Mouse (Mus musculus) intestine, embryonic 16.5 days (tissue): ENCODE measurements around the gene Smg7. TPM values are rescaled to one million over a fixed set of nuclear protein-coding genes. Genes with fewer than 3 reads are reported as not detected.
A peak's percentile ranks its signal among the peaks of the same experiment; 100 is the strongest.

Source experiments
- ATAC-seq: fragments of 200-750 bp; cut with Nextera tagmentation; 2 replicates; pipeline ENCODE4 v1.8.0; 2017; ENCODE audit warnings: moderate TSS enrichment, moderate library complexity
- H3K27ac ChIP-seq: fragments of 300-500 bp; sonication (generic); 2 replicates; pipeline ENCODE4 v1.5.1; 2014; ENCODE audit warnings: mild to moderate bottlenecking, low read length
- H3K27me3 ChIP-seq: fragments of 300-500 bp; sonication (generic); replicated peaks from 2 replicates; pipeline ENCODE4 v1.6.1; 2014; ENCODE audit warnings: low read length, control low read depth, mixed read lengths; ENCODE audit not compliant: control insufficient read depth, insufficient read depth
- H3K36me3 ChIP-seq: fragments of 300-500 bp; sonication (generic); 2 replicates; pipeline ENCODE4 v1.6.1; 2014; ENCODE audit warnings: low read length, control low read depth; ENCODE audit not compliant: control insufficient read depth, insufficient read depth
- H3K4me1 ChIP-seq: fragments of 300-500 bp; sonication (generic); 2 replicates; pipeline ENCODE4 v1.6.1; 2014; ENCODE audit warnings: low read length, control low read depth, mixed read lengths; ENCODE audit not compliant: control insufficient read depth, insufficient read depth
- H3K4me2 ChIP-seq: fragments of 300-500 bp; sonication (generic); 2 replicates; pipeline ENCODE4 v1.6.1; 2014; ENCODE audit warnings: low read depth, low read length, control low read depth
- H3K4me3 ChIP-seq: fragments of 300-500 bp; sonication (generic); 2 replicates; pipeline ENCODE4 v1.5.1; 2014; ENCODE audit warnings: mild to moderate bottlenecking, low read length
- H3K9ac ChIP-seq: fragments of 300-500 bp; sonication (generic); 2 replicates; pipeline ENCODE4 v1.6.1; 2014; ENCODE audit warnings: low read depth, low read length
- H3K9me3 ChIP-seq: fragments of 300-500 bp; sonication (generic); 2 replicates; pipeline ENCODE4 v1.6.1; 2016; ENCODE audit warnings: low read length, control low read depth; ENCODE audit not compliant: control insufficient read depth
- WGBS: fragments of 180-500 bp; shearing (Covaris S2); extraction: QIAGEN DNeasy Blood & Tissue Kit; methylation state at CpG from one replicate; pipeline ENCODE4 v1.1.7; 2014; 5-methylcytosine and 5-hydroxymethylcytosine counted together
- polyA plus RNA-seq: library from polyadenylated mRNA; unstranded; fragments of >200 nt; fragmentation: Nextera tagmentation; extraction: Ambion mirVana; gene quantifications from 2 replicates; pipeline ENCODE4 v1.2.1, GENCODE M21; 2015

Smg7 gene
- polyA plus RNA-seq, 1 experiment from 2014 or later: 17.8 TPM

DNA sequence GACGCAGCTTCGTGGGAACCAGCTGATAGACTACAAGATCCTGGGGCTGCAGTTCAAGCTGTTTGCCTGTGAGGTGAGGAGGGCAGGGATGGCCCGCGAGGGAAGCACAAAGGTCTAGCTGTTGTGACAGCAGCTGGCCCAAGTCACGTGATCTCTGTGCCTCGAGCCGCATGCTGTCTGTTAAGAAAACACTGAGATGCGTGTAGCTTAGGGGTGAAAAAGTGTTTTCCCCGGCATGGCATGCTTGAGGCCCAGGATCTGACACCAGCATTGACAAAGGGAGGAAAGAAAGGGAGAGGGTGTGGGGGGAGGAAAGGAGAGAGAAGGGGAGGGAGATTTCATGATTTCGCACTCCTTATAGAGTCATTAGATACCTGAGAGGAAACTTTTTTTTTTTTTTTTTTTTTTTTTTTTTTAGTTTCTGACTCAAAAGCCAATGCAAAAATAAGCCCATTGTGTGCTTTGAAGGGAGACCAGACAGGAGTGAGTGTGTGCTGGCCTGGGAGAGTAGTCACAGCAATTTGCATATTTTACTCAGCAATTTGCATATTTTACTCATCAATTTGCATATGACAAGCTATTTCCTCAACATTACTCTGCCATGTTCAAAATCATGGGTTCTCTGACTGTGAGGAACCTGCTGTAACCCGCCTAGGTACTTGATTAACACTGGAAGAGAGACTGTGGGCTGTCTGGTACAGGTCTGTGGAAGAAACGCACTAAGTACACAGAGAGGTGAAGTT is 85.2 kb downstream of the Smg7 start:
- H3K4me1 ChIP-seq: peaks cover 10% of the 10 kb centered on the region; the same call in 1 of the 2 replicates
- H3K4me2 ChIP-seq: no peak overlapping the region
- no peaks in the 10 kb centered on the region for H3K9me3 ChIP-seq
- H3K27ac ChIP-seq: no peak overlapping the region
- H3K9ac ChIP-seq: no peak overlapping the region
- peak; percentile 60 for ATAC-seq
- no peaks in the 10 kb centered on the region for H3K27me3 ChIP-seq
- H3K4me3 ChIP-seq: no peak overlapping the region
- H3K36me3 ChIP-seq: no peaks in the 10 kb centered on the region
- 31% methylated on average over 12 of the region's 12 CpGs for WGBS

DNA sequence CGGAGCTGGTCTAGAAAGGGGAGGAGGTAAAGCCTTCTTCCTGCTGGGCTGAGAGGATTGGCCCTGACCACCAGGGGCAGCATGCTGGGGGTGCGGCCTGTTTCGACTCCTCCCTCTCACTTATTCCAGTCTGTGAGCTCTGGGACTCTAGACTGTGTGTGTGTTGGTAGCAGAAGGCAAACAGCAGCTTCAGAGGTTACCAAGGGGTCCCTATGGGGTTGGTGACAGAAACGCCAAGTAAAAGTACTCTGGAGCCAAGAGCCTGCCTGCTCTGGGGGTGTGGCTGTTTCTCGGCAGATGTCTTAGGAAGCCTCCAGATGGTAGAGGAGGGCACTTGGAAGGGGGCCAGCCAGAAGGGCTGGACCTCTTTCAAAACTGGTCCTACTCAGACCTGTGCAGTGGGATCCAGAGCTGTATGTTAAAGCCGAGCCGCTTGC is 87.2 kb downstream of the Smg7 start:
- Histone ChIP-seq H3K9ac (peak overlapping the region; percentile 4; the same call in 1 of the 2 replicates), H3K27me3 (no peaks in the 10 kb centered on the region), H3K4me2 (peak overlapping the region; percentile 26; the same call in 1 of the 2 replicates), H3K9me3 (no peaks in the 10 kb centered on the region), H3K4me3 (no peak overlapping the region), H3K4me1 (peaks cover 10% of the 10 kb centered on the region; the same call in 1 of the 2 replicates), H3K27ac (no peak overlapping the region), H3K36me3 (no peaks in the 10 kb centered on the region)
- 33% methylated on average over 7 of the region's 7 CpGs for WGBS
- ATAC-seq: peak; percentile 83

DNA sequence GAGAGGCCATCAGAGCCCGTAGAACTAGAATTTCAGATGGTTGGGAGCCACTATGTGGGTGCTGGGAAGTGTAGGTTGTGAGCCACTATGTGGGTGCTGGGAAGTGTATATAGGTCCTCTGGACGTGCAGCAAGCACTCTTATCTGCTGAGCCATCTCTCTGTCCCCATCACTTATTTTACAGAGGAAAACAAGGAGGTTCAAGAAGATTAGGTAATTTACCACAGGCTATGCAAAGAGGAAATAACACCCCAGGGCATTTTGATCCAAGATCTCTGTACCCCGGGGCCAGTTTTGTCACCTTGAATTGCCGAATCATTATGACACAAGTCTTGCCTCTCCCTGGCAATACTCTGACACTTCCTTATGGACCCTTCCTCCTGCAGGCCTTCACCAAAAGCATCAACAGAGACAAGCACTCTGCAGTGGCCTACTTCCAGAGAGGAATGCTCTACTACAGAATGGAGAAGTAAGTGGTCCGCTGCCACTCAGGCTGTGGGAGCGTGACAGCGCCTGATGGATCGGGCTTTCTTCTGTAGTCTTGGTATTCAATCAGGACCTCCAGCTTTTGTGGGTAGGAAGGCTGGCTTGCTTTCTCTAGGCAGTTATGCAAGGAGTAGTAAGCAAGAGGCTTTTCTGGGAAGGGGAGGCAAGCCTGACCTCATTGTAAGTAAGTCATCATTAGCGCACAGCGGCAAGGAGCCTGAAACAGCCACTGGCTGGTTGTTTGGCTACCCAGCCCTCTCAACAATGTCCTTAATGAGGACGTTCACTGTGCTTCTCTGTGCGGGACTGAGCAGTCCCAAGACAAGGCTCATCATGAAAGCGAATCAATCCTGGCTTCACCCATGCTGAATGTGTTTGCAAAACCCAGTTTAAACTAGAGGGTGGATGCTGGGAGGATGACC is 91.7 kb downstream of the Smg7 start:
- 74% methylated on average over 13 of the region's 13 CpGs for WGBS
- no peak overlapping the region for H3K4me3 ChIP-seq
- no peaks in the 10 kb centered on the region for H3K36me3 ChIP-seq
- no peak overlapping the region for H3K4me2 ChIP-seq
- no peak for ATAC-seq
- peaks cover 19% of the 10 kb centered on the region for H3K4me1 ChIP-seq
- H3K27ac ChIP-seq: no peak overlapping the region
- no peaks in the 10 kb centered on the region for H3K9me3 ChIP-seq
- H3K27me3 ChIP-seq: no peaks in the 10 kb centered on the region
- H3K9ac ChIP-seq: no peak overlapping the region

DNA sequence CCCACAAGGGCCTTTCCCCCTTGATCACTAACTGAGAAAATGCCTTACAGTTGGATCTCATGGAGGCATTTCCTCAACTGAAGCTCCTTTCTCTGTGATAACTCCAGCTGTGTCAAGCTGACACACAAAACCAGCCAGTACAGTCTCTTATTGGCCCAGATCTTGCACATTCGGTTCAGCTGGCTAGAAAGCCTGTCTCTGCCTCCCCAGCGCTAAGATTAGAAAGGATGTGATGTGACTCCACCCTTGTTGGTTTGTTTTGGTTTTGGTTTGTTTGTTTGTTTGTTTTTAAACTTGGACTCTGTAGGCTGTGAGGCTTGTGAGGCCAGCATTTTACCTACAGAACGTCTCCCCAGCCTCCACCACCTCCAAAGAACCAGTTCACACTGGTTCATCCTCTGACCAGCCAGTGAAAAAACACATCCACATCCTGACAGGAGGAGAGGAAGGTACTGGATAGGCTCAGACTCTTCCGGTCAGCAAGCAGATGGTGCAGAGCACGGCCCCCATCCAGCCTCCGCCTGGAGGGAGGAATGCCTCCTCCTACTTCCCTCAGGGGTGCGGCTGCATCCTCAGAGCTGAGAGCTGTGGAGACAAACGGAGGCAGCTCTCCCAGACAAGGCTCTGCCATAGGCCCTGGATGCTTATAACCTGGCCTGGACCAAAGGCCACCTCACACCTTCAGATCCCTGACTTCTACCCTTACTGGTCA is 92.7 kb downstream of the Smg7 start:
- Histone ChIP-seq H3K9me3 (no peaks in the 10 kb centered on the region), H3K4me3 (no peak overlapping the region), H3K27me3 (no peaks in the 10 kb centered on the region), H3K4me2 (no peak overlapping the region), H3K27ac (peak overlapping the region; percentile 7; the same call in 1 of the 2 replicates), H3K9ac (no peak overlapping the region), H3K4me1 (peaks cover 9% of the 10 kb centered on the region), H3K36me3 (no peaks in the 10 kb centered on the region)
- 31% methylated on average over 8 of the region's 8 CpGs for WGBS
- peak; percentile 42; the same call in 1 of the 2 replicates for ATAC-seq

DNA sequence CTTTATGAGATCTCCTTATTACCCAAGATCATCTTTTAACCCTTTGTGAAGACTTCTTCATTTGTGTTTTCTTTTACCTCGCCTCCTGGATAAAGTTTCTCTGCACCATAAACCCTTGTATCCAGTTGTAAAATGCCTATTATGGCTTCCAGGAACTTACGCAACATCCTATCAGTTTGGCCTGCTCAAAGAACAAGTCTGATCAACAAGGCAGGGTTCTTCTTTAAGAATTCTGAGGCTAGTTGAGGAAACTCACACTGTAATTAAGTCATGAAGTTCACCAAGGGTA is 94.1 kb downstream of the Smg7 start:
- peak overlapping the region; percentile 93 for H3K27ac ChIP-seq
- H3K4me2 ChIP-seq: peak overlapping the region; percentile 9; the same call in 1 of the 2 replicates
- H3K4me3 ChIP-seq: no peak overlapping the region
- no peak for ATAC-seq
- H3K9ac ChIP-seq: no peak overlapping the region
- no peaks in the 10 kb centered on the region for H3K36me3 ChIP-seq
- no peaks in the 10 kb centered on the region for H3K9me3 ChIP-seq
- H3K4me1 ChIP-seq: peaks cover 9% of the 10 kb centered on the region
- 63% methylated on average over 2 of the region's 2 CpGs for WGBS
- H3K27me3 ChIP-seq: no peaks in the 10 kb centered on the region

DNA sequence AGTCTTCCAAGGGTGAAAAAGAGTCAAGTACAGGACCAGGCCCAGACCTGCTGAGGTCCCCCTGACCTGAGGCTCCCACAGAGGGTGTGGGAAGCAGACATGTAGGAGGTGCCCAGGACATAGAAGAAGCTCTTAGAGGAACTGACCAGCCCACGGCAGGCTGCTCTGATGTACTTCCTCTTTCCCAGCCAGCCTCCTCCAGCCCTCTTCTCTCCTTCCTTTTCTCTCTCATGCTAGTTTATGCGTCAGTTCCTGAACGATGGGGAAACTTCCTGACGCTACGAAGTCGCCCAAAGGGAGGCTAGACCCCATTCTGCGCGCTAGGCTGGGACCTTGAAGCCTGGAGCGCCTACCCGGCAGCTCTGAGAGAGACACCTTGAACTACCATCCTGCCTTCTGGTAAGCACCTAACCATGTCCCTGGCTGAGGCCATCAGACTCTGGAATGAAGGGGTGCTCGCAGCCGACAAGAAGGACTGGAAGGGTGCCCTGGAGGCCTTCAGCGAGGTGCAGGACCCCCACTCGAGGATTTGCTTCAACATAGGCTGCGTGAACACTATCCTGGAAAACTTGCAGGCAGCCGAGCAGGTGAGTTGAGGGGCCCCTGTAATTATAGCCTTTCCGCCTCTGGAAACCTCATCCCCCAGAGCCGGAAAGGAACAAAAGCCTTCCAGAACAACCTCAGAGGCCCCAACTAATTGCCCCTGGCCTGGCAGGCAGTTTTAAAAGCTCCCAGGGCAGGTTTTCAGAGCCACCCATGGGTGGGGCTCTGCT is 94.6 kb downstream of the Smg7 start:
- H3K27ac ChIP-seq: peak overlapping the region; percentile 93
- ATAC-seq: peak; percentile 93
- no peaks in the 10 kb centered on the region for H3K36me3 ChIP-seq
- 56% methylated on average over 18 of the region's 18 CpGs for WGBS
- no peaks in the 10 kb centered on the region for H3K9me3 ChIP-seq
- peaks cover 9% of the 10 kb centered on the region for H3K4me1 ChIP-seq
- peak overlapping the region; percentile 27; the same call in 1 of the 2 replicates for H3K4me2 ChIP-seq
- H3K9ac ChIP-seq: peak overlapping the region; percentile 30
- H3K27me3 ChIP-seq: no peaks in the 10 kb centered on the region
- no peak overlapping the region for H3K4me3 ChIP-seq

DNA sequence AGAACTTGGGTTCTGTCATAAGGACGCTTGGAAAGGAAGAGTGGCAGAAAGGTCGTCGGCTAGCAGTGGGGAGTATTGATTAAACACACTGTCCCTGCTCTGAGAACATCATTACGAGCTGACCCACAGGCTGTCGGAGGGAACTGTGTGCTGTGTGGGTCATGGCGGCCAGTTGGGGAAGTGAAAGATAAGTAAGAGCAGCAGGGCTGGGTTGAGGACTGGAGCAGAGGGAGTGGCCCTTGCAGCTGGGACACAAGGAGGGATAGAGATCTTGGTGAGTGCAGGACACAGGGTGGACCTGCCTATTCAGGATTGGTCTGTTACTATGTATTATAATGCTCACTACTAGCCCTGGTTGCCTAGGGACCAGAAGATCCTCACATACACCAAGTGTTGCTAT is 97.5 kb downstream of the Smg7 start:
- H3K4me3 ChIP-seq: no peak overlapping the region
- no peak overlapping the region for H3K27ac ChIP-seq
- WGBS: 73% methylated on average over 6 of the region's 6 CpGs
- no peaks in the 10 kb centered on the region for H3K9me3 ChIP-seq
- H3K9ac ChIP-seq: no peak overlapping the region
- no peaks in the 10 kb centered on the region for H3K27me3 ChIP-seq
- no peak overlapping the region for H3K4me2 ChIP-seq
- no peaks in the 10 kb centered on the region for H3K36me3 ChIP-seq
- ATAC-seq: no peak
- peaks cover 8% of the 10 kb centered on the region for H3K4me1 ChIP-seq

DNA sequence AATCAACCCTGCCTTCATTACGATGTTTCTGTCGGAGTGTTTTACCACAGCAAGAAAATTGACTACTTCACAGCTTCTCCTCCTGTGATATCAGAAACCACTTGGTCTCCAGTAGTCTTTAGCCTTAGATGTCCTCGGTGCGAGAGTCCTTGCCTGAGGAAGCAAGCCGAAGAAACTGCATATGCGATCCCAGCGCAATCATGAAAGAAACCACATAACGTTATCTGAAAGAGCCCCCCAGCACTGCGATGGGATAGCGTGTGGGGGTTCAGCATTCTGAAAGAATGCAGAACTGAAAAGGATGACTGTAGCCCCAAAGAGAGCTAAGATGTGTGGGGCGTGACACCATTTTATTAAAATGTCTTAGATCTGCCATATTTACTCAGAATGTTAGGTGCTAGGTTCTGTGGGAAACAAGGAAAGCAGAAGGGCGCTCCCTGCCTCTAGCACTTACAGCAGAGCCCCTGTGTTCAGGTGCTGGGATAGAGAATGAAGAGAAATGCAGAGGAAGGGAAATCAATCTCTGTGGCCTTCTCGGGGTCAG is 101.7 kb downstream of the Smg7 start:
- no peak overlapping the region for H3K27ac ChIP-seq
- 87% methylated on average over 13 of the region's 13 CpGs for WGBS
- no peak overlapping the region for H3K4me2 ChIP-seq
- H3K36me3 ChIP-seq: no peaks in the 10 kb centered on the region
- no peaks in the 10 kb centered on the region for H3K9me3 ChIP-seq
- peaks cover 11% of the 10 kb centered on the region for H3K4me1 ChIP-seq
- no peak overlapping the region for H3K9ac ChIP-seq
- H3K27me3 ChIP-seq: no peaks in the 10 kb centered on the region
- no peak overlapping the region for H3K4me3 ChIP-seq
- no peak for ATAC-seq
